Mouse (Mus musculus) limb, embryonic 12.5 days (tissue): ENCODE measurements around the gene Zfp536. TPM values are rescaled to one million over a fixed set of nuclear protein-coding genes. Genes with fewer than 3 reads are reported as not detected.

ENCODE experiments used
- ATAC-seq: fragments of 200-750 bp; cut with Nextera tagmentation; 2 replicates; pipeline ENCODE4 v1.8.0; 2017; ENCODE audit warnings: low read depth, moderate TSS enrichment; ENCODE audit not compliant: insufficient number of reproducible peaks, insufficient read depth, low FRiP score, low TSS enrichment
- H3K27ac ChIP-seq: fragments of 300-500 bp; sonication (generic); 2 replicates; pipeline ENCODE4 v1.5.1; 2016; ENCODE audit warnings: mild to moderate bottlenecking, moderate library complexity
- H3K27me3 ChIP-seq: fragments of 300-500 bp; sonication (generic); 2 replicates; pipeline ENCODE4 v1.6.1; 2016; ENCODE audit warnings: mild to moderate bottlenecking, moderate library complexity
- H3K36me3 ChIP-seq: fragments of 300-500 bp; sonication (generic); 2 replicates; pipeline ENCODE4 v1.6.1; 2016; ENCODE audit warnings: mild to moderate bottlenecking, moderate library complexity
- H3K4me1 ChIP-seq: fragments of 300-500 bp; sonication (generic); replicated peaks from 2 replicates; pipeline ENCODE4 v1.6.1; 2016
- H3K4me2 ChIP-seq: fragments of 300-500 bp; sonication (generic); 2 replicates; pipeline ENCODE4 v1.6.1; 2016; ENCODE audit warnings: mild to moderate bottlenecking, moderate library complexity
- H3K4me3 ChIP-seq: fragments of 300-500 bp; sonication (generic); replicated peaks from 2 replicates; pipeline ENCODE4 v1.5.1; 2016; ENCODE audit warnings: mild to moderate bottlenecking
- H3K9ac ChIP-seq: fragments of 300-500 bp; sonication (generic); replicated peaks from 2 replicates; pipeline ENCODE4 v1.6.1; 2016; ENCODE audit warnings: mild to moderate bottlenecking, moderate library complexity
- H3K9me3 ChIP-seq: fragments of 300-500 bp; sonication (generic); 2 replicates; pipeline ENCODE4 v1.6.1; 2016; ENCODE audit warnings: mild to moderate bottlenecking, moderate library complexity
- WGBS: fragments of 180-500 bp; shearing (Covaris S2); methylation state at CpG from one replicate; pipeline ENCODE4 v1.1.7; 2016; 5-methylcytosine and 5-hydroxymethylcytosine counted together
- polyA plus RNA-seq: library from polyadenylated mRNA; unstranded; fragments of >200 nt; fragmentation: Nextera tagmentation; extraction: Ambion mirVana; gene quantifications from 2 replicates; pipeline ENCODE4 v1.2.1, GENCODE M21; 2016

The Zfp536 gene
- polyA plus RNA-seq, 1 experiment from 2014 or later = 8.1 TPM

GRCm38 (mm10) chr7:37753024-37753423, 20.4 kb downstream of the Zfp536 start:
- Histone ChIP-seq H3K4me2 (no peak overlapping the region), H3K9me3 (no peaks in the 10 kb centered on the region)

DNA sequence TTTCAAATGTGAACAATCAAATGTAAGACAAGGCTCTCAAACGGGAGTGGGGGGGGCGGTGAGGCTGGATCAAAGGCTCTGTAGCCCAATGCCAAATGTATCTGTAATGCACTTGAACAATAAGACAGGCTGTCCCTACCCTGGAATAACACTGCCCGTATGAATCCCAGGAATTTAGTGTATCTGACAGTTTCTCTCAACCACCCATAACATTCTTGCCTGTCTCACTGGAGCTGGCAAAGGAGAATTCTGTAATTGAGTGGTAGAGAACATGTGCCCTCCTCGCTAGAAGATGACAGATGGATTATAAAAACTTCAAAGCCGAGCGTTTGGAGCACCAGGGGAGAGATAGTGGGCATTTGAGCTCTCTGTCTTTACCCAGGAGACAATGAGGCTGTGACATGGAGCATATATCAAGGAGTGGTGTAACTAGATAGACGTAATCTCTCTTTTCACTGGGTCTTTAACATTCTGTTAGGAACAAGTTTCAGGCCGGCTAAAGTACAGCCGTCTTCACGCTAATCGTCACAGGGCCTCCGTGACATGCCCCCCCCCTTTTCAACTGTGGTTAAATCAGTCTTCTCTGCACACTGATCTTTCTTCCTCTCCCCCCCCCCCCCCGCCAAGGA, 27.2 kb downstream of the Zfp536 start:
- no peak overlapping the region for H3K4me2 ChIP-seq
- H3K27me3 ChIP-seq = peaks cover 69% of the 10 kb centered on the region
- WGBS = 43% methylated on average over 12 of the region's 13 CpGs
- no peaks in the 10 kb centered on the region for H3K36me3 ChIP-seq
- no peak overlapping the region for H3K9ac ChIP-seq
- no peak overlapping the region for H3K4me3 ChIP-seq
- no peak overlapping the region for H3K27ac ChIP-seq
- ATAC-seq = no peak
- no peaks in the 10 kb centered on the region for H3K9me3 ChIP-seq
- peaks cover 13% of the 10 kb centered on the region for H3K4me1 ChIP-seq

More at GRCm38 (mm10) chr7:37753024-37753423, 20.4 kb downstream of the Zfp536 start:
- Histone ChIP-seq H3K4me3 (no peak overlapping the region), H3K27me3 (peaks cover 32% of the 10 kb centered on the region; the same call in 1 of the 2 replicates), H3K9ac (no peak overlapping the region), H3K36me3 (no peaks in the 10 kb centered on the region), H3K4me1 (no peaks in the 10 kb centered on the region), H3K27ac (no peak overlapping the region)
- no peak for ATAC-seq
- WGBS = 70% methylated on average over 1 of the region's 1 CpGs

- H3K36me3 ChIP-seq = no peaks in the 10 kb centered on the region
- H3K4me2 ChIP-seq = no peak overlapping the region
- H3K4me3 ChIP-seq = no peak overlapping the region
- peaks cover 81% of the 10 kb centered on the region for H3K27me3 ChIP-seq
- H3K27ac ChIP-seq = no peak overlapping the region
- H3K9ac ChIP-seq = no peak overlapping the region
- ATAC-seq = no peak
- WGBS = 27% methylated on average over 8 of the region's 8 CpGs
- H3K4me1 ChIP-seq = peaks cover 13% of the 10 kb centered on the region
- H3K9me3 ChIP-seq = no peaks in the 10 kb centered on the region
Observed at GRCm38 (mm10) chr7:37743350-37743749, 30.1 kb downstream of the Zfp536 start.

GRCm38 (mm10) chr7:37737191-37737590, 36.2 kb downstream of the Zfp536 start:
- H3K4me3 ChIP-seq = no peak overlapping the region
- ATAC-seq = no peak
- 56% methylated on average over 8 of the region's 8 CpGs for WGBS
- H3K4me1 ChIP-seq = no peaks in the 10 kb centered on the region
- H3K9me3 ChIP-seq = no peaks in the 10 kb centered on the region
- no peak overlapping the region for H3K4me2 ChIP-seq
- H3K27ac ChIP-seq = no peak overlapping the region
- no peak overlapping the region for H3K9ac ChIP-seq
- no peaks in the 10 kb centered on the region for H3K36me3 ChIP-seq
- peaks cover 65% of the 10 kb centered on the region for H3K27me3 ChIP-seq

- ATAC-seq = no peak
- peaks cover 60% of the 10 kb centered on the region for H3K27me3 ChIP-seq
- WGBS = 57% methylated on average over 4 of the region's 4 CpGs
- H3K9ac ChIP-seq = no peak overlapping the region
- H3K27ac ChIP-seq = no peak overlapping the region
- no peaks in the 10 kb centered on the region for H3K9me3 ChIP-seq
- H3K36me3 ChIP-seq = no peaks in the 10 kb centered on the region
- H3K4me2 ChIP-seq = no peak overlapping the region
- H3K4me3 ChIP-seq = no peak overlapping the region
- no peaks in the 10 kb centered on the region for H3K4me1 ChIP-seq
Observed at GRCm38 (mm10) chr7:37736413-37736720, 37.1 kb downstream of the Zfp536 start.

- 43% methylated on average over 7 of the region's 7 CpGs for WGBS
- Histone ChIP-seq H3K9me3 (no peaks in the 10 kb centered on the region), H3K4me3 (no peak overlapping the region), H3K27ac (no peak overlapping the region), H3K4me2 (no peak overlapping the region), H3K9ac (no peak overlapping the region), H3K36me3 (no peaks in the 10 kb centered on the region), H3K4me1 (no peaks in the 10 kb centered on the region), H3K27me3 (peaks cover 55% of the 10 kb centered on the region)
- no peak for ATAC-seq
Observed at GRCm38 (mm10) chr7:37735707-37736412, 37.6 kb downstream of the Zfp536 start.

DNA sequence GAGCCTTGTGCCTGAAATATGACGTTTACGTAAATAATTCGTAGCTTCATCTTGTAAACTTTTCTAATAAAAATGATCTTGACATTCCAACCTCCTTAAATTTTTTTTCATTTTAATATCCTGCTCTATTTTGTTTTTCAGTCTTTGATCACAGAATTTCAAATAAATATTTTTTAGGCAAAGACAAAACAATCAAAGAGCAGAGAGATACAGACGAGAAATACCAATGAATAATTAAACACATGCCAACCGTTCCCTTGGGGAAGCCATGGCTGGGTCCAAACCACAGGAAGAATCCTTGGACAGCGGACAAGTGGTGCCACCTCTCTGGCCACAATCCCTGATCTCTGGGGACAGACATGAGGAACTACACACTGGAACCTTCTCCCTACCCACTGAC, 38.3 kb downstream of the Zfp536 start:
- H3K27ac ChIP-seq = no peak overlapping the region
- peaks cover 47% of the 10 kb centered on the region for H3K27me3 ChIP-seq
- H3K36me3 ChIP-seq = no peaks in the 10 kb centered on the region
- H3K4me3 ChIP-seq = no peak overlapping the region
- WGBS = 85% methylated on average over 6 of the region's 6 CpGs
- no peak overlapping the region for H3K9ac ChIP-seq
- H3K4me2 ChIP-seq = no peak overlapping the region
- H3K4me1 ChIP-seq = no peaks in the 10 kb centered on the region
- ATAC-seq = no peak
- no peaks in the 10 kb centered on the region for H3K9me3 ChIP-seq

DNA sequence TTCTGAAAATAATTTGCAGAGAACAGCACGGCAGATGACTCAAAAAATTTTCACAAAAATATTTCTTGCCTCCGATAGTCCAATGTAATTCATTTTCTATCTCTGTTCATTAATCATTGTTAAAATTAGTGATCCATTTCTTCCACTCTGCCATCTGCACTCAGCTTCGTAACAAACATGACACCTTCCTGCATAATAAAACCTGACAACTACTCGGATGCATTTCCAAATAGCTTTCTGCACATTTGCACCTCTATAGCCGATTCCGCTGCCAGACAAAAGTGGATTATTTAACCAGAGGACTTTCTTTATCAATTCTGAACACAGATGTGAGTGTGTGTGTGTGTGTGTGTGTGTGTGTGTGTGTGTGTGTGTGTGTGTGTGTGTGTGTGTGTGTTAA, 38.9 kb downstream of the Zfp536 start:
- H3K4me2 ChIP-seq = no peak overlapping the region
- peaks cover 47% of the 10 kb centered on the region for H3K27me3 ChIP-seq
- no peak overlapping the region for H3K27ac ChIP-seq
- H3K36me3 ChIP-seq = no peaks in the 10 kb centered on the region
- ATAC-seq = no peak
- 83% methylated on average over 6 of the region's 6 CpGs for WGBS
- H3K4me1 ChIP-seq = no peaks in the 10 kb centered on the region
- H3K9ac ChIP-seq = no peak overlapping the region
- no peaks in the 10 kb centered on the region for H3K9me3 ChIP-seq
- no peak overlapping the region for H3K4me3 ChIP-seq

GRCm38 (mm10) chr7:37733996-37734395, 39.4 kb downstream of the Zfp536 start:
- Histone ChIP-seq H3K36me3 (no peaks in the 10 kb centered on the region), H3K27me3 (peaks cover 42% of the 10 kb centered on the region), H3K4me1 (no peaks in the 10 kb centered on the region), H3K4me3 (no peak overlapping the region), H3K27ac (no peak overlapping the region), H3K4me2 (no peak overlapping the region), H3K9ac (no peak overlapping the region), H3K9me3 (no peaks in the 10 kb centered on the region)
- ATAC-seq = no peak
- 95% methylated on average over 4 of the region's 4 CpGs for WGBS

- 67% methylated on average over 4 of the region's 4 CpGs for WGBS
- H3K4me1 ChIP-seq = no peaks in the 10 kb centered on the region
Observed at GRCm38 (mm10) chr7:37732741-37733140, 40.7 kb downstream of the Zfp536 start.

DNA sequence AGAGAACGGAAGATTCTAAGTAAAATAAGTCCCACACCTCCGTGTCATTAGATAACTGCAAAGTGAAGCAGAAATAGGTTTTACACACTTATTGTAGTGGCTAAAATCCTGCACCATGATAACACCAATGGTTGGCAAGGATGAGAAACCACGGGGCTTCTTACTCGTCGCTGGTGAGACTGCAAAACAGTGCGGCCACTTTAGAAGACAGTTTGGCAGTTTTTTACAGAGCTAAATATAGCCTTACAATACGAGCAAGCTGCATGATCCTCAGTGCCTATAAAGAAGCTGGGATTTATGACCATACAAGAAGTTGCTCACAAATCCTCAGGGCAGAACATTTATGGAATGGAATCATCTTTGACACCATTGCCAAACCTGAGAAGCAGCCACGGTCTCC, 45.7 kb downstream of the Zfp536 start:
- Histone ChIP-seq H3K9ac (no peak overlapping the region), H3K4me1 (peaks cover 12% of the 10 kb centered on the region), H3K4me3 (no peak overlapping the region), H3K9me3 (no peaks in the 10 kb centered on the region), H3K27ac (no peak overlapping the region), H3K36me3 (no peaks in the 10 kb centered on the region), H3K4me2 (no peak overlapping the region), H3K27me3 (peaks cover 8% of the 10 kb centered on the region)
- ATAC-seq = no peak
- 80% methylated on average over 8 of the region's 8 CpGs for WGBS

More at GRCm38 (mm10) chr7:37732741-37733140, 40.7 kb downstream of the Zfp536 start:
- Histone ChIP-seq H3K36me3 (no peaks in the 10 kb centered on the region), H3K27me3 (peaks cover 31% of the 10 kb centered on the region), H3K9ac (no peak overlapping the region), H3K4me2 (no peak overlapping the region), H3K4me3 (no peak overlapping the region), H3K27ac (no peak overlapping the region), H3K9me3 (no peaks in the 10 kb centered on the region)
- ATAC-seq = no peak
